Mouse (Mus musculus) lung, adult 2 months (tissue): ENCODE data around the gene 3110009E18Rik. TPM values are rescaled to one million over a fixed set of nuclear protein-coding genes. Genes with fewer than 3 reads are reported as not detected.

Experiments used
- DNase-seq: peaks from one replicate; pipeline ENCODE4 v3.0.0; 2022
- H3K4me1 ChIP-seq: fragments of 200-500 bp; 2 replicates; pipeline ENCODE4 v1.6.1; 2011; ENCODE audit warnings: low read length; ENCODE audit not compliant: control insufficient read depth, insufficient read depth
- H3K4me3 ChIP-seq: fragments of 200-500 bp; replicated peaks from 2 replicates; pipeline ENCODE3; 2011; ENCODE audit warnings: low read depth, mild to moderate bottlenecking, control low read depth, low read length; ENCODE audit errors: extremely low read depth
- CTCF ChIP-seq: fragments of 200-500 bp; IDR thresholded peaks from 2 replicates; pipeline ENCODE4 v1.5.1; 2011; ENCODE audit warnings: mild to moderate bottlenecking, low read length, control low read depth; ENCODE audit not compliant: insufficient read depth
- POLR2A ChIP-seq: fragments of 200-500 bp; IDR thresholded peaks from 2 replicates; pipeline ENCODE4 v1.6.1; 2011; ENCODE audit warnings: low read depth, mild to moderate bottlenecking, control low read depth, low read length, borderline replicate concordance; ENCODE audit errors: extremely low read depth
- WGBS: fragments of 180-500 bp; shearing (Covaris S2); methylation state at CpG from one replicate; pipeline ENCODE4 v1.1.7; 2018; 5-methylcytosine and 5-hydroxymethylcytosine counted together
- polyA plus RNA-seq: library from polyadenylated mRNA; depleted of rRNA; stranded (reverse); fragments of >200 nt; gene quantifications from 2 replicates; pipeline ENCODE4 v1.2.3, GENCODE M21; 2012

Gene 3110009E18Rik
- polyA plus RNA-seq, 1 experiment, result 1.5 TPM

- no peaks in the 10 kb centered on the region for H3K4me1 ChIP-seq
- no peak overlapping the region for H3K4me3 ChIP-seq
- TF ChIP-seq POLR2A (no peak), CTCF (no peak)
- 65% methylated on average over 3 of the region's 3 CpGs for WGBS
- no peak for DNase-seq
These were observed 77.2 kb downstream of the 3110009E18Rik start for GRCm38 (mm10) chr1:120198151-120198550.

- no peak for TF ChIP-seq POLR2A
- no peak for TF ChIP-seq CTCF
- 66% methylated on average over 4 of the region's 4 CpGs for WGBS
- no peak for DNase-seq
- no peaks in the 10 kb centered on the region for H3K4me1 ChIP-seq
- no peak overlapping the region for H3K4me3 ChIP-seq
These were observed 78.0 kb downstream of the 3110009E18Rik start for GRCm38 (mm10) chr1:120198942-120199341.

- DNase-seq, result no peak
- 54% methylated on average over 3 of the region's 3 CpGs for WGBS
- H3K4me3 ChIP-seq, result no peak overlapping the region
- H3K4me1 ChIP-seq, result no peaks in the 10 kb centered on the region
- no peak for TF ChIP-seq POLR2A
- no peak for TF ChIP-seq CTCF
These were observed 81.6 kb downstream of the 3110009E18Rik start for GRCm38 (mm10) chr1:120202542-120202941.

- Histone ChIP-seq H3K4me1 (no peaks in the 10 kb centered on the region), H3K4me3 (no peak overlapping the region)
- TF ChIP-seq POLR2A, result no peak
- TF ChIP-seq CTCF, result no peak
- 69% methylated on average over 5 of the region's 5 CpGs for WGBS
- no peak for DNase-seq
These were observed 82.8 kb downstream of the 3110009E18Rik start for GRCm38 (mm10) chr1:120203836-120204235.

- TF ChIP-seq CTCF, result no peak
- TF ChIP-seq POLR2A, result no peak
- Histone ChIP-seq H3K4me3 (no peak overlapping the region), H3K4me1 (no peaks in the 10 kb centered on the region)
- 70% methylated on average over 1 of the region's 1 CpGs for WGBS
- DNase-seq, result no peak
These were observed 83.8 kb downstream of the 3110009E18Rik start for GRCm38 (mm10) chr1:120204834-120205233.

- DNase-seq, result no peak
- no peaks in the 10 kb centered on the region for H3K4me1 ChIP-seq
- 51% methylated on average over 6 of the region's 6 CpGs for whole genome bisulfite sequencing
- H3K4me3 ChIP-seq, result no peak overlapping the region
- TF ChIP-seq CTCF, result no peak
- TF ChIP-seq POLR2A, result no peak
These were observed 86.6 kb downstream of the 3110009E18Rik start for GRCm38 (mm10) chr1:120207568-120207967.

- H3K4me1 ChIP-seq, result no peaks in the 10 kb centered on the region
- WGBS, result 79% methylated on average over 11 of the region's 11 CpGs
- no peak for DNase-seq
- H3K4me3 ChIP-seq, result no peak overlapping the region
- TF ChIP-seq POLR2A (no peak), CTCF (no peak)
These were observed 87.7 kb downstream of the 3110009E18Rik start for GRCm38 (mm10) chr1:120208502-120209230.

- no peaks in the 10 kb centered on the region; the same call in 1 of the 2 replicates for H3K4me1 ChIP-seq
- 36% methylated on average over 6 of the region's 6 CpGs for WGBS
- no peak overlapping the region for H3K4me3 ChIP-seq
- DNase-seq, result no peak
- TF ChIP-seq CTCF (no peak), POLR2A (no peak)
These were observed 99.9 kb downstream of the 3110009E18Rik start for GRCm38 (mm10) chr1:120220841-120221240.

- no peak for DNase-seq
- TF ChIP-seq POLR2A (no peak), CTCF (no peak)
- H3K4me1 ChIP-seq, result no peaks in the 10 kb centered on the region; the same call in 1 of the 2 replicates
- 56% methylated on average over 2 of the region's 2 CpGs for WGBS
- H3K4me3 ChIP-seq, result no peak overlapping the region
These were observed 100.3 kb downstream of the 3110009E18Rik start for GRCm38 (mm10) chr1:120221285-120221684.

GRCm38 (mm10) chr1:120223613-120224012 lies 102.6 kb downstream of the 3110009E18Rik start:
- WGBS, result 69% methylated on average over 4 of the region's 4 CpGs
- no peaks in the 10 kb centered on the region; the same call in 1 of the 2 replicates for H3K4me1 ChIP-seq
- no peak for DNase-seq
- no peak for TF ChIP-seq POLR2A
- TF ChIP-seq CTCF, result no peak
- H3K4me3 ChIP-seq, result no peak overlapping the region
